Mouse (Mus musculus) testis, adult 2 months (tissue): ENCODE data around the gene Tsc22d1.

Experiments
- CTCF ChIP-seq: fragments of 200-500 bp; IDR thresholded peaks from 2 replicates; pipeline ENCODE4 v1.5.1; 2012; ENCODE audit warnings: low read depth, mild to moderate bottlenecking, inconsistent platforms, low read length, moderate library complexity; ENCODE audit not compliant: control insufficient read depth, insufficient read depth, insufficient replicate concordance
- POLR2A ChIP-seq: fragments of 200-500 bp; IDR thresholded peaks from 2 replicates; pipeline ENCODE4 v1.6.1; 2012; ENCODE audit warnings: low read depth, mild to moderate bottlenecking, inconsistent platforms, low read length, moderate library complexity; ENCODE audit not compliant: control insufficient read depth

DNA sequence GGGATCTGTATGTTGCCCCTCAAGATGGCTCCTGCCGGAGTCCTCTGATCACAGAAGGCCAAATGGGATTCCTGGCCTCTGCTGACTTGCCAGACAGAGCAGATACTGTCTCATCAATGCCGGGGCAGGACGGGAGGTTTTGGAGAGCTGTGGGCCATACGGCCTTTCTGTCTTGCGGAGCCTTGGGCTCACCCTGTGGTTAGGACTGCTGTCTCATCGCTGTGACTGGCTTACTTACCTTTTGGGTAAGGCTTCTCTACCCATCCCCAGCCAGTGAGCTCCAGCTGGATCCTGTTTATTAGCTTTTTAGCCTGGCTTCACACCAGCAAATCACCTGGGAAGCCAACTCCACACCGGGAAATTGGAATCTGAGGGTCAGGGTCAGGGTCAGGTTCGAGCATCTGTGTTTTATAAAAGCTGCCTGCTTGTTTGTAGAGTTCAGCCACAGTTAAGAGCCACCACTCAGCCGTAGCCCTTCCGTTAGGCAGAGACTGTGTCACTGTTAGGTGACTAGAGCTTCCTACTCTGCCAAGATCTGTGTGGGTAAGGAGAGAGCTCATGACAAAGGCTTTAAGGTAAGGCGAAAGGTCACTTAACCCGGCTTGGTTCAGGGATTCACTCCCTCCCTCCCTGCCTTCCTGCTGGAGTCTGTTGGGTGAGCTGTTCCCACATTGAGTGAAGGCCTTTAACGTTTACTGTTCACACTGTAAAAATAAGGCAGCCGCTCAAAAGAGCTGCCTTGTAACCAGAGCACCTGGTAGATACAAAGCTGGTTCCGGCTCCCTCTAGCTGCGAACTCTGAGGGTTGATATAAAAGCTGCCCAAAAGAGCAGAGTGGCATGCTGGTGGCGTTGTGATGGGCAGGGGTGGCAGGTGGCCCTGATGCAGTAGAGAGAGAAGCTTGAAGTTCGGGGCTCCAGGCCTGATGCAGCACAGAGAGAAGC is 73.6 kb downstream of the Tsc22d1 start:
- TF ChIP-seq POLR2A (no peak), CTCF (no peak)
